Mouse (Mus musculus) spleen, postnatal 36 days (tissue): ENCODE data around the gene Magoh.

ENCODE experiments used
- DNase-seq, 2 experiments: peaks; one replicate each; pipeline ENCODE4 v3.0.0; 2022; ENCODE audit warnings: low spot score in 2 of 2, mixed read lengths in 1 of 2

Magoh gene

GRCm38 (mm10) chr4:107889731-107890432, 10.3 kb downstream of the Magoh start, which contains the start of gene 0610037L13Rik:
TSS of gene 0610037L13Rik (plus strand) at chr4:107889813.
- peak; percentile 96 to 97 for DNase-seq

DNA sequence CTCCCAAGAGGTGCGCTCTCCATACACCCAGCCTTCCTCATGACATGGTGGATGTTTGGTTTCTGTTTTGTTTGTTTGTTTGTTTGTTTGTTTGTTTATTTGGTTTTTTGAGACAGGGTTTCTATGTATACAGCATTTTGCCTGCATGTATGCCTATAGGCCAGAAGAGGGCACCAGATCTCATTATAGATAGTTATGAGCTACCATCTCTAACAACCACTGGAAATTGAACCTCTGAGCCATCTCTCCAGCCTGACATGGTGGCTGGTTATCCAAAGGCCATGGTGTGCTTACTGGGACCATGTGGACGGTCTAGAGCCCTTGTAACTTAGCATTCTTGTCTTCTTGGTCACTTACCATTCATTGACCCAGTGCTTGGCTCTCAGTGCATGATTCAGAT, 13.1 kb downstream of the Magoh start:
- no peak for DNase-seq

DNA sequence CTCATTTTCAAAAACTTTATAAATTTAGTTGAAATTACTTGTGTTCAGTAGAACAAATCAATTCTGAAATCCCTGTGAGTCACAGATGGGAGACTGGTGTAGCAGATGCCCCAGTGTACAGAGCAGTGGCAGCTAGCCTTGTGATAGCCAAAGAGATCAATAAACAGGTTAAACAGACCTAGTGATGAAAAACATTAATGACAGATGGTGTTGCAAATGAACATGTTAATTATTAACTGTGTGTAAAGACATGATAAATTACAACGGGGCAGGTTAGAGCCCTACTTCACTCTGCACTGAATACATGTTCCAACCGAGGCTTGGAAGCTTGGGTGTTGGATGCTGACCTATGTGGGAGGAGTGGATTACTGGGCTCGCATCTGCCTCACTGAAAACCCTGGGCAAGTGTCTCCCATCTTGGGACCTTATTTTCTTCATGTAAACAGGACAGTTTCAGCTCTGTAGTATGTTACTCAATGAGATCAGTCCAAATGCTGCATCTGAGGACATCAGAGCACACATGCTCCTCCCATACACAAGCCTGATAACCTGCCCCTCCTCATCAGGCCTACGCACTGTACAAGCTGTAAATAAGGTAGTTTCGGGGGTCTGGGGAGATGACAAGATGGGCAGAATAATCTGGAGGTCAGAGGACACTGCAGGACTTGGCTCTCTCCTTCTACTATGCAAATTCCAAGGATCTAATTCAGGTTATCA, 19.8 kb downstream of the Magoh start:
- DNase-seq, result no peak

DNA sequence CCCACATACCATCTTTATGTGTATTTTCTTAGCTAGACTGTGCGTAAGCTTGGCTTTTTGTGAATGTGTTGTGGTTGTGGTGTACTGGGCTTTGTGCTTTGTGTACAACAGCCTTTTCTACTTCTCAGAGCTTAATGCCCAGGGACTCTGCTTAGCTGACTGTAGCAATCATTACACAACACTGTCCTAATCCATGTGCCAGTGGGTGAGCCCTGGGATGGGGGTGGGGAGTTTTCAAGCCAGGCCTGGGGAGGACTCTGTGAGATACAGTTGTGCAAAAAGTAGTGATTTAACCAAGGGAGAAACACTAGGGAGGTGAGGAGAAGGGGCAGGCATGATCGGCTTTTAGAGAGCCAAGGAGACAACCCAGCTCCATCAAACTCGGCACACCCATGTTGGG, 20.7 kb downstream of the Magoh start:
- DNase-seq, result no peak

DNA sequence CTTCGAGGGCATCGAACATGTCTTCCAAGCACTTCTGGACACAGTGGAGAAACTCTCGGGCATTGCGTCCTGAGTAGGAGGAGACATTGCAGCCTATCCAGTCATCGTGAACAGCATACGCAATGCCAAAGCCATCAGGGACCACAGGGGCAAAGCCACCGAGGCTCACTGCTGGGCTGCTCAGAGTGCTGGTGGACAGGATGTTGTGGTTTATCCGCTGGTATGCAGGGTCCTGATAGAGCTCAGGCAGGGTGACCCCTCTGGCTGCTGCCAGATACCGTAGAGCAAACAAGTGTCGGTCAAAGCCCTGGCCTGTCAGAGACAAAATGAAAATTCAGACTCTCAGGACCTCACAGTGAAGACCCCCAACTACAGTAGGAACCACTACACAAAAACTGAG, 24.7 kb downstream of the Magoh start:
- no peak for DNase-seq

GRCm38 (mm10) chr4:107906561-107906960, 27.0 kb downstream of the Magoh start:
- DNase-seq, result no peak

DNA sequence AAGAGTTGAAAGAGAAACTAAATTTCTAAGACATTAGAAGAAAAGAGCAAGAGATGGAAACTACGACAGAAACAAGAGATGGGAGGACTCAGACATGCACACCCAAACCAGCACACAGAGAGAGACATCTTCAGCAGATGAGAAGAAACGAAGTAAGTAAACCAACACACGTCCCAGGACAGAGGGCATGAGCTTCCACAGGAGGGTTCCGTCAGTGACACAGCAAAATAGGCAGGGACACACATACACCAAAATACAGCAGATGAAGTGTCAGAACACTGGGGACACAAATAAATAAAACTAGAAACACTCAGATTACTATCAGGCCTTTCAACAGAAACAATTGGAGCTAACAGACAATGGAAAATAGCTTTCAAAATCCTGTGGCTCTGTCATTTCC, 30.5 kb downstream of the Magoh start:
- DNase-seq, result no peak

GRCm38 (mm10) chr4:107920336-107920735, 40.8 kb downstream of the Magoh start:
- DNase-seq, result no peak

DNA sequence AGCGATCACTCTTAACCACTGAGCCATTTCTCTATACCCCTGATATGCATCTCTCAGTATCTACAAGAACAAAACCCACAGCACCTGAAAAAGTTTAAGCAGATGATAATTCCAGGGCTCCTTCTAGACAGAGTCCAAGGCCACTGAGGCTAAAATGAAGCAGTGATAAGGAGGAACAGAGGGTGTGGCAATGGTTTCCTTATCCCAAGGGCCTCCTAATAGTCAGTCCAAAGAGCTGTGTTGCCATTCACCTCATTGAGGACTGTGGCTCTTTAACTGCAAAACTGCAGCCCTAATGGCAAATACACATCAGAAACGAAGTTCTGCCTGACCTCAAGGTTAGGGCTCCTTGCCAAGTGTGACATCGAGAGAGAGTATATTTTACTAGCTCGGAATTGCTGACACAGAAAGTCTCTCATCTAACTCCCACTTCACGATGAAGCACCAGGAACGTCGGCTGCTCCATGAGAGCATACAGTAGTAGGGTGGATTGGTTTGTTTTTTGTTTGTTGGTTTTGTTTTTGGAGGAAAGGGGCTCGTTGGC, 41.7 kb downstream of the Magoh start:
- peak; percentile 9 to 19 for DNase-seq

- DNase-seq, result peak in 1 of 2 experiments; percentile 4
These were observed 42.4 kb downstream of the Magoh start for GRCm38 (mm10) chr4:107921952-107922351.

GRCm38 (mm10) chr4:107923145-107923802, 43.7 kb downstream of the Magoh start, which contains the start of gene Cpt2:
TSS of gene Cpt2 (minus strand) at chr4:107923610.
- peak; percentile 91 to 95 for DNase-seq

- DNase-seq, result no peak
These were observed 44.2 kb downstream of the Magoh start for GRCm38 (mm10) chr4:107923803-107924194.

- no peak for DNase-seq
These were observed 48.7 kb downstream of the Magoh start for GRCm38 (mm10) chr4:107928269-107928668.

DNA sequence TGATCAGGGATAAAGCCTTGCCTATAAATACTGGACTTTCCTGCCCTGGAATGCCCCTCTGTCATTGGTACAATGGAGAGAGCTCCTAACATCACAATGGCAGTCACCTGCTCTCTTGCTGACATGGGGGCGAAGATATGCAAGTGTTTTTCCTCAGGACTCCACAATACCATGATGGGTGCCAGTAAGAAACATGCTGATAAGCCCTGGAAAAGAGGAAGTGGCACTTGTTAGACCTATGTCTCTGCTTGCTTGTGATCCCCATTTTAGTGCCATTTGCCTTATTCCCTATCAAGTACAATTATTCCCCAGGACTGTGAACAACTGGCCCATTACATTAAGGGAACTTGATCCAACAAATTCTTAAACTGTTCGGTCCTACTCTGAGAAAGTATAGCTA, 49.2 kb downstream of the Magoh start:
- no peak for DNase-seq

GRCm38 (mm10) chr4:107931453-107931852, 51.9 kb downstream of the Magoh start:
- no peak for DNase-seq

GRCm38 (mm10) chr4:107933239-107933638, 53.7 kb downstream of the Magoh start:
- DNase-seq, result no peak

DNA sequence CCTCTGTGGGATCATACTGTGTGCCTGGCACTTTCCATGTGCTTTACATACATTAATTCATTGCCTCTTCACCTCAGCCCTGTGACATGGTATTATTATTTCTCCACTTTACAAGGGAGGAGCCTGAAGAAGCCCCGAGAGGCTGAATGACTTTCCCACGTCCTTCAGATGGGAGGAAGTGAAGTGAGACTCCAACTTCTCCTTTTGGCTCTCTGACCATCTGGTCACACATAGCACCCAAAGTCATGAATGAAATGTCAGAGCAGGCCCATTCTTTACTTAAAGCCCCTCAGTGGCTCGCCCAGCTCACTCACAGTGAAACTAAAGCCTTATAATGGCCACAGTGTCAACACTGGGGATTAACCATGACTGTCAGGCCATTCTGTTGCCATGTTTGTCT, 55.7 kb downstream of the Magoh start:
- DNase-seq, result peak; percentile 29 to 31
